Mouse (Mus musculus): ENCODE data around the gene Igdcc4. TPM values are rescaled to one million over a fixed set of nuclear protein-coding genes. Genes with fewer than 3 reads are reported as not detected.

The Igdcc4 gene
- polyA plus RNA-seq, 1 experiment, result 9.4 TPM

DNA sequence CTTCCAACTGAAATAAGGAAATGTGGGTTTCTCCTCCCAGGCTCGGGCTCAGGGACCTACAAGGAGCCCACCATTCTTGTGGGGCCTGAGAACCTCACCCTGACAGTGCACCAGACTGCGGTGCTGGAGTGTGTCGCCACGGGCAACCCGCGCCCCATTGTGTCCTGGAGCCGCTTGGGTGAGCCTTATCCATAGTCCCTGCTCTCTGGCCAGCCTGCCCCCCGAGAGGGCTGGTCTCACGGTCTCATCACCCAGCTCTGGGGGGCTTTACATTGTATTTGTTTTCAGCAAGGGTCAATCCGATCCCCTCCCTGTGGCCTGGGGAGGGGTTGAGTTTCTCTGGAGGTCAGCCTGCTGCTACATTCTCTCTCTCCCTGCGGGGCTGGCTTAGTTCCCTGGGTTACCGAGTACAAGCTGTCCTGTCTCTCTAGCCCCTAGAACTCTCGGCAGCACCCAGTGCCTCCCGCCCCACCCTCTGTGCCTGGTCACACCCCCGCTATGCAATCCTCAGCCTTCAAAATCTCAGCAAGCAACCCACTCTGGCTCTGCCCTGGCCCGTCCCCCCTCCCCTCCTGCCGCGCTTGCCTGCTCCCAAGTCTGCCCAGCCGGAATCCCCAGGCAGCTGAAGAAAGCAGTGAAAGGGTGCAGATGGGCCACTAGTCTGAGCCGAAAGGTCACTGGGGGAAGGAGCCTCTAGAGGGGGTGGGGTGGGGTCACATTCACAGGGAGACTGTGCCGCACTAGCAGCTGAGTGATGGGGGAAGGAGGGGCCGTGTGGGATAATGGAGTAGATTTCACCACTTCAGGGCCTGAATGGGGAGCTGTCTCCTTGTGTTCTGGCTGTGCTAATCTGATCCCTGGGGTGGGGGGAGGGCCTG, 77.3 kb downstream of the Igdcc4 start:
- Histone ChIP-seq H3K4me2 (ENCODE audit: low read depth) (no peak overlapping the region), H3K27me3 (ENCODE audit: control insufficient read depth, insufficient read depth, insufficient read length) (peaks cover 73% of the 10 kb centered on the region), H3K36me3 (ENCODE audit: control insufficient read depth, insufficient read depth) (no peaks in the 10 kb centered on the region), H3ac (ENCODE audit: control insufficient read depth, insufficient read length) (no peak overlapping the region), H3K4me3 (no peak overlapping the region), H3K79me2 (ENCODE audit: control insufficient read depth, insufficient read depth) (no peaks in the 10 kb centered on the region)
- TF ChIP-seq POLR2A (IDR thresholded peaks at IDR 0.05; ENCODE audit: insufficient read length, low read depth), result no peak
- TF ChIP-seq MAX (IDR thresholded peaks at IDR 0.05; ENCODE audit: low read depth), result no peak
- TF ChIP-seq MYOD1 (IDR thresholded peaks at IDR 0.05; ENCODE audit: control insufficient read depth in 1 of 3, insufficient read length in 2 of 3, low read depth in 2 of 3), result no peak
- TF ChIP-seq E2F4 (IDR thresholded peaks at IDR 0.05; ENCODE audit: insufficient read depth), result no peak
- TF ChIP-seq USF1 (IDR thresholded peaks at IDR 0.05; ENCODE audit: low read depth), result no peak
- no peak for TF ChIP-seq CEBPB (IDR thresholded peaks at IDR 0.05; ENCODE audit: insufficient read depth, poor library complexity, severe bottlenecking)
- TF ChIP-seq POLR2AphosphoS2 (IDR thresholded peaks at IDR 0.05; ENCODE audit: insufficient read length, low read depth), result no peak
- TF ChIP-seq TCF12 (IDR thresholded peaks at IDR 0.05; ENCODE audit: insufficient read depth, poor library complexity, severe bottlenecking), result no peak
- no peak for TF ChIP-seq REST (IDR thresholded peaks at IDR 0.05; ENCODE audit: insufficient read depth, insufficient read length)
- no peak for TF ChIP-seq TCF3 (IDR thresholded peaks at IDR 0.05; ENCODE audit: insufficient read length, low read depth)

DNA sequence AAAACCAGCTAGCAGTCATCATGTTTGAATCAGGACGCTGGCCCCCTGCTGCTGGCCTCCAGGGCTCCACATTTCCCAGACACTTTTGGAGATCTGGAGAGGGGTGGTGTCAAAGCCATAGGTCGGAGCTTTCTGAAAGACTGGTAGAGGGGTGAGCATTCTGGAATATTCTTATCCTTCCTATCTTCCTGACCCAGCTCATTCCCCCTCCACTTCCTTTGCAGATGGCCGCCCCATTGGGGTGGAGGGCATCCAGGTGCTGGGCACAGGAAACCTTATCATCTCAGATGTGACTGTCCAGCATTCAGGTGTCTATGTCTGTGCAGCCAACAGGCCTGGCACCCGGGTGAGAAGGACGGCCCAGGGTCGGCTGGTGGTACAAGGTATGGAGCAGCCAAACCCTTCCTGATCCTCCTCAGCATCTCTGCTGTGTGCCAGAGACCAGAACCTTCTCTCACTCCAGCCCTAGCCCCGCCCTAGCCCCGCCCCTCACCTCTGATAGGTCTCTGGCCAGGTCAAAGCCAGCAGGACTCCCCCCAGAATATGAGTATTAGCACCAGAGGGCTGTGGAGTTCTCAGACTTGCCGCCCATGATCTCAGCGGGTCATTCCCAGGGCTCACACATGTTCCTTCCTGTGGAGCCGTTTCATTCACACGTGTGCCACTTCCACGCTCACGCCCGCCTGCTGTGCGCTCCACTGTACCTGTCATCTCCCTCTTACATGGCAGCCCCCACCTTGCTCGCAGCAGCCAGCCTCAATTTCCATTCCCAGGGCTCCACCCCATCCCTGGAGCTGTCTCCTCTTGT, 78.7 kb downstream of the Igdcc4 start:
- Histone ChIP-seq H3K27me3 (ENCODE audit: control insufficient read depth, insufficient read depth, insufficient read length) (peaks cover 80% of the 10 kb centered on the region), H3K79me2 (ENCODE audit: control insufficient read depth, insufficient read depth) (no peaks in the 10 kb centered on the region)

More for the DNA sequence above, 78.7 kb downstream of the Igdcc4 start:
- TF ChIP-seq SRF (IDR thresholded peaks at IDR 0.05; ENCODE audit: control insufficient read depth, insufficient read length, low read depth), result no peak
- TF ChIP-seq MYOG (IDR thresholded peaks at IDR 0.05; ENCODE audit: control insufficient read depth in 1 of 3, insufficient read depth in 1 of 3, insufficient read length in 2 of 3, low read depth in 2 of 3), result no peak
- TF ChIP-seq MAX (IDR thresholded peaks at IDR 0.05; ENCODE audit: low read depth), result no peak
- no peak for TF ChIP-seq CEBPB (IDR thresholded peaks at IDR 0.05; ENCODE audit: insufficient read depth, poor library complexity, severe bottlenecking)
- TF ChIP-seq POLR2A (IDR thresholded peaks at IDR 0.05; ENCODE audit: insufficient read length, low read depth), result no peak
- no peak for TF ChIP-seq TCF12 (IDR thresholded peaks at IDR 0.05; ENCODE audit: insufficient read depth, poor library complexity, severe bottlenecking)
- TF ChIP-seq REST (IDR thresholded peaks at IDR 0.05; ENCODE audit: insufficient read depth, insufficient read length), result no peak
- no peak for TF ChIP-seq USF1 (IDR thresholded peaks at IDR 0.05; ENCODE audit: low read depth)
- no peak for TF ChIP-seq E2F4 (IDR thresholded peaks at IDR 0.05; ENCODE audit: insufficient read depth)
- no peak for TF ChIP-seq TCF3 (IDR thresholded peaks at IDR 0.05; ENCODE audit: insufficient read length, low read depth)
- no peak for TF ChIP-seq MYOD1 (IDR thresholded peaks at IDR 0.05; ENCODE audit: control insufficient read depth in 1 of 3, insufficient read length in 2 of 3, low read depth in 2 of 3)
- TF ChIP-seq POLR2AphosphoS2 (IDR thresholded peaks at IDR 0.05; ENCODE audit: insufficient read length, low read depth), result no peak
- Histone ChIP-seq H3ac (ENCODE audit: control insufficient read depth, insufficient read length) (no peak overlapping the region), H3K4me3 (no peak overlapping the region), H3K36me3 (ENCODE audit: control insufficient read depth, insufficient read depth) (no peaks in the 10 kb centered on the region), H3K4me2 (ENCODE audit: low read depth) (no peak overlapping the region)

Other genes with a start within 250 kb of the Igdcc4 start
- gene Slc24a1, start 149.9 kb upstream of the Igdcc4 start, polyA plus RNA-seq (2012; fragmentation: generic; extraction: Trizol), result 0.01 TPM
- gene Ints14, start 140.6 kb upstream of the Igdcc4 start, polyA plus RNA-seq (2012; fragmentation: generic; extraction: Trizol), result 19.4 TPM
- 13.7 TPM for gene Hacd3, start 79.8 kb upstream of the Igdcc4 start, polyA plus RNA-seq (2012; fragmentation: generic; extraction: Trizol)
- gene Dpp8, start 69.1 kb upstream of the Igdcc4 start, polyA plus RNA-seq (2012; fragmentation: generic; extraction: Trizol), result 24.4 TPM
- not detected for gene Igdcc3, start 39.7 kb downstream of the Igdcc4 start, polyA plus RNA-seq (2012; fragmentation: generic; extraction: Trizol)
- 2.2 TPM for gene Parp16, start 93.9 kb downstream of the Igdcc4 start, polyA plus RNA-seq (2012; fragmentation: generic; extraction: Trizol)
- 0.29 TPM for gene Cilp, start 163.7 kb downstream of the Igdcc4 start, polyA plus RNA-seq (2012; fragmentation: generic; extraction: Trizol)
- gene Clpx, start 192.8 kb downstream of the Igdcc4 start, polyA plus RNA-seq (2012; fragmentation: generic; extraction: Trizol), result 13.0 TPM
- gene Pdcd7, start 244.6 kb downstream of the Igdcc4 start, polyA plus RNA-seq (2012; fragmentation: generic; extraction: Trizol), result 8.2 TPM